Mouse (Mus musculus) liver, adult 2 months (tissue): ENCODE data around the gene Ift22.

Source experiments
- CTCF ChIP-seq: fragments of 200-500 bp; IDR thresholded peaks from 2 replicates; pipeline ENCODE4 v1.5.1; 2011; ENCODE audit warnings: low read depth, low read length, control low read depth
- POLR2A ChIP-seq: fragments of 200-500 bp; IDR thresholded peaks from 2 replicates; pipeline ENCODE4 v1.6.1; 2011; ENCODE audit warnings: low read length, control low read depth; ENCODE audit not compliant: insufficient read depth; ENCODE audit errors: extremely low read depth

GRCm38 (mm10) chr5:136939284-136939683 lies 31.3 kb downstream of the Ift22 start:
- no peak for TF ChIP-seq POLR2A
- peak; percentile 65 for TF ChIP-seq CTCF
